Mouse (Mus musculus) layer of hippocampus, adult 11-12 months (tissue): Measurements from ENCODE around the gene Tnik.
A peak's percentile ranks its signal among the peaks of the same experiment; 100 is the strongest.

Source experiments
- DNase-seq: peaks from one replicate; pipeline ENCODE4 v3.0.0; 2022; ENCODE audit warnings: low spot score

Gene Tnik

GRCm38 (mm10) chr3:28350147-28350801 lies 87.3 kb downstream of the Tnik start:
- peak; percentile 22 for DNase-seq

DNA sequence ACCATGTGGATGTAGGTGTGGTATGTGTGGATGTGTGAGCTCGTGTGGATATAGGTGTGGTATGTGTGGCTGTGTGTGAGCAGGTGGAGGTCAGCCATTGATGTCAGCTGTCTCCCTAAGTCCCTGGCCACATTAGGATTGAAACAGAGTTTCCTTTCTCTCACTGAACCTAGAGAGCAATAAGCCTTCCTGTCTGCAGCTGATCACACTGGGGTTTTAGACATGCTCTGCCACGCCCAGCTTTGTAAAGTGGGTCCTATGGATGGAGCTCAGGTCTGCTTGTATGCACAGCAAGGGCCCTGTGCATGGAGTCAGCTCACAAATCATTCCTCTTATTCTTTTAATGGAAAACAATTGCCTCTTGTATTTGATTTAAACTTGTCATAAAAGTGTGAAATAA lies 95.4 kb downstream of the Tnik start:
- no peak for DNase-seq

- DNase-seq = no peak
These were observed 96.1 kb downstream of the Tnik start for GRCm38 (mm10) chr3:28359138-28359537.

DNA sequence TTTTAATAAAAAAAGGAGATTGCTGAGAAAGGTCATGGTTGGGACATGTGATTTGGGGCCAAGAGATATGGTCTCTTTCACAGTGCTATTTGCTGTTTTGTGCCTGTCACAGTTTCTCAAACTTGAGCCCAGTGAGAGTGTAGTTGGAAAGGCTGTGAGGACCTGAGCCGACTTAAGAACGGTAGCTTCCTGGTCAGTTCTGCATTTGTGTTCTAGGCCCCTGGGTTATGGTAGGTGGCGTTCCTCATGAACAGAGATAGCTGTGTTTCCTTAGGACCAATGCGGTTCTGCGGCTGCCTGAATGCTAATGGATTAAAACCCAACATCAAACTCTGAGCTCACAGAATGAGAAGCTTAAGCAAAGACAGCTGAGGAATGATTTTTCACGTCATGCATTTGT lies 98.0 kb downstream of the Tnik start:
- no peak for DNase-seq

GRCm38 (mm10) chr3:28363441-28364125 lies 100.6 kb downstream of the Tnik start:
- no peak for DNase-seq

GRCm38 (mm10) chr3:28368746-28369145 lies 105.7 kb downstream of the Tnik start:
- DNase-seq = no peak

- no peak for DNase-seq
These were observed 106.3 kb downstream of the Tnik start for GRCm38 (mm10) chr3:28369266-28369665.

DNA sequence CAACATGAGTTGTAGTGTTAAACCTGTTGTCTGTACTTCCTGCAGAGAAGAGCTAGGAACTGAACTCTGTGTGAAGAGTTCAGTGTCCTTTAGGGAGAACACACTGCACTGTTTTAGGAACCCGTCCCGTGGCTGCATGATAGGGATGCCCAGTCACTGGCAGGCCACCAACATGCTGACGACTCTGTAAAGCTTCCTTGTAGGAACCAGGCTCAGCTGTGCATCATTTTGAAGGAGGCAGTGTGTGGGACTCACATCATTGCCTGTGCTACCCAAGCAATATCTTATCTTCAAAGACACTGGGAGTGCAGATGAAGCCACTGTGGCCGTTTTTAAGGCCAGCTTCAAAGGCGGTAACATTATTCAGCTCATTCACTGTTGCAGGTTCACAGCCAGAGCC lies 106.7 kb downstream of the Tnik start:
- no peak for DNase-seq

GRCm38 (mm10) chr3:28371583-28371982 lies 108.6 kb downstream of the Tnik start:
- no peak for DNase-seq

DNA sequence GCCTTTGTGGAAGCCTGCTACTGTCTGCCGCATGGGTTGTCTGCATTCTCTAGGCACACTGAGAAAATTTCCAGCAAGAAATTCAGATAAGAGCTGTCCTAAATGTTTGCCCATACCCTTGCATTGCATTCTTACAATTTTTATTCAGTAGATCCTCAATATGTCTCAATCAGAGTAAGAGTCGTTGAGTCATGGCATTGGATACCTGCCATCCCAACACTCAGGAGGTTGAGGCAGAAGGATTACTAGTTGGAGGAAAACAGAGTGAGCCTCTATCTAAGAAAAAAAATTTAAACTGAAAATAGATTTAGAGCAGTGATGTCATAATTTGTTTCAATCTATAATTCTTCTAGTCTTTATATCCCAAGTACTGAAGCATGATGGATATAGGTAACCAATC lies 109.4 kb downstream of the Tnik start:
- DNase-seq = no peak

DNA sequence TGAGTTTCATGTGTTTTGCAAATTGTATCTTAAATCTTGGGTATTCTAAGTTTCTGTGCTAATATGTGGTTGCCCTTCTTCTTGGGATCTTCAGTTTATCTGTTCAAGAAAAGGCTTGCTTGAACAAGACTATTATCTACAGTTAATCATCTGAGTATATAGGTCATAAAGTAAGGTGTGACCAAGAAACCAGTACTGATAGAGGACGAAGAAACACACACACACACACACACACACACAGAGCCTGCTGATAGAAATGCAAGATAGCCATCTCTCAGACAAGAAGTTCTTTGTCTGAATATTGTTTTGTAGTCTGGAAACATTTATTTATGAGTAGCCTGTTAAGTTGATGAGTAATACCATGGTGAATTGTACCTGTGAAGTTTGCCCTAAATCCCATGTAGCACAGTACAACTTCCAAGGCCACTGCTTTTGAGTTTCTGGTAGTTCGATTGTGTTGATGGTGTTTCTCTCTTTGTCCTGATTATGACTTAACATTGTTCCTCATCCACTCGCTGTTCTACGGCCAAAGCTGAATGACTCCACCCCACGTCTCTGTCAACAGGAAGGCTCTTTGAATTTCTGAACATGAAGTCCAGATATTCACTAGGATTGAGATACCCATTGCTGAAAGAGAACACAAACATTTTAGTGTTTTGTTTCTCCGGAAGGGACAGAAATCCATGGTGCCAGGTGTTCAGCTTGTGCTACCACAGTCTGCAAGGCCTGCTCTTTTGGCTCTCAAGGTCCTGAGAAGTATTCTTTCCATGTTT lies 111.9 kb downstream of the Tnik start:
- DNase-seq = no peak

DNA sequence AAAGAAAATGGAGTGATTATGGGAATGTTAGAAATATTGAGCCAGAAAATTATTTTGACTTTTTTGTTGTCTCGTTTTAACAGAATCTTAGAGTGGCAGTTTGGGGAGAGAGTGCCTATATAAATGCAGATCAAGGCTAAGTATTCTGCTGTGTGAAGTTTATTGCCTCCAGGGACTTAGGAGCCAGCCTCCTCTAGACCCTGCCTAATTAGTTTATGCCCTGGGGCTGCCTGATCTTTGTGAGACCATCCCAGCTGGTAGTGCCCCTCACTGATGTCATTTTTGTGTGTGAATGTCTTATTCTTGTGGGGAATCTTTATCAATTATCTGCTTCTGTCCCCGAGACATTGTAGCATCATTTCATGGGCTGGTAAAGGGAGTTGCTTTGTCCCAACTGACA lies 117.2 kb downstream of the Tnik start:
- DNase-seq = no peak

GRCm38 (mm10) chr3:28383526-28384126 lies 120.6 kb downstream of the Tnik start:
- DNase-seq = no peak

- no peak for DNase-seq
These were observed 122.4 kb downstream of the Tnik start for GRCm38 (mm10) chr3:28385199-28385975.

GRCm38 (mm10) chr3:28388540-28388939 lies 125.5 kb downstream of the Tnik start:
- DNase-seq = no peak

DNA sequence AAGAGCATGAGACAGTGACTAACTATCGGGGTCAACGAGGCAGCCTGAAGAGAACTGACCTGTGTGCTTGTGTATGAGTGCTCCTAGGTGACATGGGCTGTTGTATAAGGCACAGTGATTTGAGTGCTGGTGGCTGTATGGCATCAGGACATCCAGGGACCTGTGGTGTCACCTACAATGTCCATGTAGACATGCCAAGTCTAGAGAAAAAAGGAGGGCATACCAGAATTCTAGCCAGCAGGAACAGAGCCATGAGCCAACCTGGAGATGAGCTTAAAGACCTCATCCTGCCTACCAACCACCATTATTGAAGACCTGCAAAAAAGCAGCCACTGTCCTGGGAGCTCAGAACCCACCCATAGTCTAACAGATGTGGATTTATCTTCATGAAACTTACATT lies 127.2 kb downstream of the Tnik start:
- no peak for DNase-seq

DNA sequence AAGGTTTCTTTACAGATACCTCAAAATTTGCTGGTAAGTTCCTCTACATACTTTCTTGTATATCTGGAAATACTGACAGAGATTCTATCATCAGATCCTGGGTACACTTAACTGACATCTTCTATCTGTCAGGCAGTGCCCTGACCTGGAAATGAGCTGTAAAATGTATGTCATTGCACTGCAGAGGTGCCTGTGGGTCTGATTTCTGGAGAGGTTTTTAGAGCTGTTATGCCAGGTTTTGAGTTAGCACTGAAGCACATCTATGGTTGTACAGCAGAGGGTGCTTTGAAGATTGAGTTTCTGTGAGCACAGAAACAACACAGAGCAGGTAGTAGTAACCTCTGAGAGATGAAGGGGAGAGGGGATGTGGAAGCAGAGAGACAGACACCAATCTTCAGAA lies 129.5 kb downstream of the Tnik start:
- no peak for DNase-seq

DNA sequence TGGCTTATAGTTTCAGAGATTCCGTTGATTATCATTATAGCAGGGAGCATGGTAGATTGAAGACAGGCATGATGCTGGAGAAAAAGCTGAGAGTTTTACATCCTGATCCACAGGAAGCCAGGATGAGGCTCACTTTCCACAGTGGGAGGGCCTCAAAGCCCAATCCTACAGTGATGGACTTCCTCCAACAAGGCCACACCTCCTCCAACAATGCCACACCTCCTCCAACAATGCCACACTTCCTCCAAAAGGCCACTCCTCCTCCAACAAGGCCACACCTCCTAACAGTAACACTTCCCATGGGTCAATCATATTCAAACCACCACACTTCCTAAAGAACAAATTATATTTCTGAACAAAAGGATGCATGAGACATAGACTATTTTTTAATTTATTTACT lies 135.8 kb downstream of the Tnik start:
- no peak for DNase-seq

DNA sequence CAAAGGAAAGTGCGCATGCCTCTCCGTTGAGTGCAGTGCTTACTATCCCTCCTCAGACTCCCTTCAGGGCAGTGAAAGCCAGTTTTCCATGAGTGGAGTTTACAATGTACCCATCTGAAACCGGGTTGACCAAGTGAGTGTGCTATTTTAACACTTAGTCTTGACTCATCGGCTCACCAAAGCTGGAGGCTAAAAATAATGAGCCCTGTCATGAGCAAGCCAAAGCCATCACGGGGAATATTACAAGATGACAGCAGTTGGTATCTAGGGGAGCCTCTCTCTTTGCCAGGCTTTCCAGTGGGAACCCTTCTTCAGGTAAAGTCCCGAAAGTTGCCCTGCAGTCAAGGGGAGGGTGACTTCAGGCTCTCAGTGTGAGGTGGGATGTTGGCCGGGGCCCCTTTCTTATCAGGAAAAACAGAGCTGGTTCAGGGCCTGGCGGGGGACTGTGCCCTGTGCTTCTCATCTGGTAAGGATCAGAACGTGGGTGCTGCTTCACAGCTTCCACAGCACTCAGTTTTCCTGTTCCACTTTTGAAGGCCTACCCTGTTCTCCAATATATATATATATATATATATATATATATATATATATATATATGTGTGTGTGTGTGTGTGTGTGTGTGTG lies 136.7 kb downstream of the Tnik start:
- DNase-seq = no peak

DNA sequence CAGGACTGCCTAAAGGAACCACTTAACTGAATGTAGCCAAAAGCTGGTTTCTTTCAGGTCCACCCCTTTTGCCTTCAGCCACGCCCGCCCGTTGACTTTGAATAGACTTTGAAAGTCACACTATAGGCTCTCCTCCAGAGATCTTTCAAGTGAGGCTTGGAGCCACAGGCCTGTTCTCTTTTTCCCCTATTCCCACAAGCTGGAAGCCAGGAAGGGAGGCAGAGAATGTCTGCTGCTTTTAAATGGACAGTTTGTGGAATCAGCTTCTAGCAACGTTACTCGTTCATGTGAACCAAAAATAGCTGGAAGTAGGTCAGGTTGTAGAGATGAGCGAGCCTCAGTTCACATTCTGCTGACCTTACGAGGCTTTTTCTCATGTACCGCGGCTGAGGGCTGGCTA lies 138.3 kb downstream of the Tnik start:
- DNase-seq = no peak

DNA sequence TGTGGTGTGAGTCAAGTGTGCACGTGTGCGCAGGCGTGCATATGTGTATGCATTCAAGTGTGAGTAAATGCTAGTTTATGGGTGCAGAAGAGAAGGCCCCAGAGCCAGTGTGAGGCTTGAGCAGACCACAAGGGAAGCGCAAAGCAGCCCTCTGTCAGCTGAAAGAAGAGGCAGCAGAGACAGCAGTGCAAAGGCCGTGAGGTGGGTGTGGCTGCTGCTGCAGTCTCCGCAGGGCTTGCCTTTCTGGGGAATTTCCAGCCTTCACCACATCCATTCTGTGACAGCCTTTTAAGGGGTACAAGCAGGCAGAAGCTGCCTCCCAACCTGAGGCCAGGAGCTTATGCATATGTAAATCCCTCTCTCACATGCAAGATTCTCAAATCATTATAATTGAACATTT lies 139.2 kb downstream of the Tnik start:
- DNase-seq = no peak

DNA sequence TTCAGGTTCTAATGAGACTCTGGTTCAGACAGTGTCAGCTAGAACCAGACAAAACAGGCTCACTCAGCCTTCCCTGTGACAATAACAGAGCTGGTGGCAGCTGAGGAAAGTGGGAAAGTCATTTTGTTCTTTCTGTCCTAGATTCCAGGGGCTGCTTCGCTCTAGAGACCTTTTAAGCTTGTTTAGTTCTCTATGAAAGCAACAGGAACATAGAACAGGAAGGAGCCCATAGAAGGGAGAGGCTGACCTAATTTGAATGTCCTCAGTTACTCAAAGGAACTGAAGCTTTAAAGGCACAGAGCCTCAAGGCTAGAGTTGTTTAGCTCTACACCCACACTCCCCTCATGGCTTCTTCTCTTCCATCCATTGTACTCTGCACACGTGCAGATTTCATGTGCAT lies 142.4 kb downstream of the Tnik start:
- no peak for DNase-seq
